Mouse (Mus musculus) neural tube, embryonic 13.5 days (tissue): ENCODE data around the gene Snrnp40. TPM values are rescaled to one million over a fixed set of nuclear protein-coding genes. Genes with fewer than 3 reads are reported as not detected.
A peak's percentile ranks its signal among the peaks of the same experiment; 100 is the strongest.

Experiments used
- ATAC-seq: fragments of 200-750 bp; cut with Nextera tagmentation; 2 replicates; pipeline ENCODE4 v1.8.0; 2017; ENCODE audit warnings: low read depth, mild to moderate bottlenecking, moderate TSS enrichment, moderate library complexity
- H3K27ac ChIP-seq: fragments of 300-500 bp; sonication (generic); replicated peaks from 2 replicates; pipeline ENCODE4 v1.5.1; 2015; ENCODE audit warnings: moderate library complexity, mild to moderate bottlenecking, inconsistent platforms
- H3K27me3 ChIP-seq: fragments of 300-500 bp; sonication (generic); 2 replicates; pipeline ENCODE4 v1.6.1; 2015; ENCODE audit warnings: mild to moderate bottlenecking, inconsistent platforms
- H3K36me3 ChIP-seq: fragments of 300-500 bp; sonication (generic); 2 replicates; pipeline ENCODE4 v1.6.1; 2015; ENCODE audit warnings: mild to moderate bottlenecking, inconsistent platforms
- H3K4me1 ChIP-seq: fragments of 300-500 bp; sonication (generic); replicated peaks from 2 replicates; pipeline ENCODE4 v1.6.1; 2015; ENCODE audit warnings: inconsistent platforms
- H3K4me2 ChIP-seq: fragments of 300-500 bp; sonication (generic); 2 replicates; pipeline ENCODE4 v1.6.1; 2015; ENCODE audit warnings: inconsistent platforms, mild to moderate bottlenecking, moderate library complexity
- H3K4me3 ChIP-seq: fragments of 300-500 bp; sonication (generic); 2 replicates; pipeline ENCODE4 v1.5.1; 2015; ENCODE audit warnings: mild to moderate bottlenecking, inconsistent platforms
- H3K9ac ChIP-seq: fragments of 300-500 bp; sonication (generic); 2 replicates; pipeline ENCODE4 v1.6.1; 2015; ENCODE audit warnings: moderate library complexity, mild to moderate bottlenecking, inconsistent platforms
- H3K9me3 ChIP-seq: fragments of 300-500 bp; sonication (generic); 2 replicates; pipeline ENCODE4 v1.6.1; 2016; ENCODE audit warnings: inconsistent platforms
- WGBS: fragments of 180-500 bp; shearing (Covaris S2); methylation state at CpG from one replicate; pipeline ENCODE4 v1.1.7; 2015; 5-methylcytosine and 5-hydroxymethylcytosine counted together
- polyA plus RNA-seq: library from polyadenylated mRNA; unstranded; fragments of >200 nt; fragmentation: Nextera tagmentation; extraction: Ambion mirVana; gene quantifications from 2 replicates; pipeline ENCODE4 v1.2.1, GENCODE M21; 2015

Snrnp40 gene
- polyA plus RNA-seq, 1 experiment from 2014 or later: 112 TPM

DNA sequence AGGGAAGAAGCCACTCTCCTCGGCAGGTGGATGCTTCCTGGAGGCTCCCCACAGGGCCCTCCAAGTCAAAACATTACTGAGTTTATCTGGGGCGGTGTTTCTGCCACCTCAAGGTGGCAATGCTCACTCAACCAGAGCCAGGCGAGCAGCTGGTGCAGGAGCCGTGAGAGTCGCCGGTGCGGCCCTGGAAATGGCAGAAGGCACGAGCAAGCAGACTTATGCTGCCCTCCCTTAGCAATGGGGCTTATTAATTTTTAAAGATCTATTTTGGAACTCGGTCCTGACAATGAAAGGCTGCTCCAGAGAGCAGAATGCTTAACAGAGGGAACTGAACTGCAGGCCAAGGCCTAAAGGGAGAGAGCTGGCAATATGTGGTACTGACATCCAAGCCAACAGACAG, 32.6 kb upstream of the Snrnp40 start:
- no peak overlapping the region for H3K27ac ChIP-seq
- ATAC-seq: no peak
- H3K36me3 ChIP-seq: peaks cover 82% of the 10 kb centered on the region
- H3K9me3 ChIP-seq: no peaks in the 10 kb centered on the region
- no peaks in the 10 kb centered on the region for H3K4me1 ChIP-seq
- H3K4me2 ChIP-seq: no peak overlapping the region
- no peak overlapping the region for H3K9ac ChIP-seq
- 76% methylated on average over 9 of the region's 9 CpGs for WGBS
- H3K27me3 ChIP-seq: no peaks in the 10 kb centered on the region
- H3K4me3 ChIP-seq: no peak overlapping the region

DNA sequence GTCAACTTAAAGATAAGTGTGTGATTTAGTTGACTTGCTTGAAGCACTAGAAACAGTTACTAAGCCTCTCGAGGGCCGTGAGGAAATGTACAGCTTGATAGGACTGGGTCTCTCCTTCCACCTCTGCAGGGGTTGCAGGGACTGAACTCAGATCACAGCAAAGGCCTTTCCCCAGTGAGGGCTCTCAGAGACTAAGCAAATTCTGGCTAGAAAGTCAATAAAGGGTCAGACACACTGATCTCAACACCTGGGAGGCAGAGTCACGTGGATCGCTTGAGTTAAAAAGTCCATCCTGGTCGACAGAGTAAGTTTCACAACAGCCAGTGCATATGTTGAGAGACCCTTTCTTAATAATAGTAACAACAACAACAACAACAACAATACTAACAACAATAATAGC, 24.1 kb upstream of the Snrnp40 start:
- ATAC-seq: no peak
- Histone ChIP-seq H3K9me3 (no peaks in the 10 kb centered on the region), H3K36me3 (peaks cover 75% of the 10 kb centered on the region), H3K4me2 (no peak overlapping the region), H3K27ac (no peak overlapping the region), H3K4me3 (no peak overlapping the region), H3K4me1 (no peaks in the 10 kb centered on the region), H3K9ac (no peak overlapping the region), H3K27me3 (no peaks in the 10 kb centered on the region)
- whole genome bisulfite sequencing: 96% methylated on average over 5 of the region's 5 CpGs

DNA sequence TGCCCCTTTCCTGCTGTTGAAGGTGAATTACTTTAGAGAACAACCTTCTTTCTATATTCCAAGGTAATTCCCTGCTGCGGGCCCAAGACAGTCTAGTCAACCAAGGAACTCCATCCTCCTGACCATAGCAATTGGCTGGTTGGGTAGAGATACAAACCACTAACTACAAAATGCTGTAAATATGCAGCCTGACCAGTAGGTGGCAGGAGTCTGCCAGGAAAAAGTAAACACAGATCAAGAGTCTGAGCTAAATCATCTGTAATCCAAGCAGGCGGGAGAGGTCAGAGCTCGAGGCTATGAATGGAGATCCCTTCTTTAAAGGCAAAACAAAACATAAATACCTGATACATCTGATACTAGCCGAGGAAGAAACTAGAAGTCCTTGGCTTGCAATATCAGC, 18.2 kb upstream of the Snrnp40 start:
- H3K4me1 ChIP-seq: no peaks in the 10 kb centered on the region
- H3K27ac ChIP-seq: no peak overlapping the region
- no peak for ATAC-seq
- no peak overlapping the region for H3K4me3 ChIP-seq
- no peaks in the 10 kb centered on the region for H3K9me3 ChIP-seq
- H3K9ac ChIP-seq: no peak overlapping the region
- peaks cover 52% of the 10 kb centered on the region for H3K36me3 ChIP-seq
- no peaks in the 10 kb centered on the region for H3K27me3 ChIP-seq
- H3K4me2 ChIP-seq: no peak overlapping the region
- WGBS: 32% methylated on average over 4 of the region's 4 CpGs

DNA sequence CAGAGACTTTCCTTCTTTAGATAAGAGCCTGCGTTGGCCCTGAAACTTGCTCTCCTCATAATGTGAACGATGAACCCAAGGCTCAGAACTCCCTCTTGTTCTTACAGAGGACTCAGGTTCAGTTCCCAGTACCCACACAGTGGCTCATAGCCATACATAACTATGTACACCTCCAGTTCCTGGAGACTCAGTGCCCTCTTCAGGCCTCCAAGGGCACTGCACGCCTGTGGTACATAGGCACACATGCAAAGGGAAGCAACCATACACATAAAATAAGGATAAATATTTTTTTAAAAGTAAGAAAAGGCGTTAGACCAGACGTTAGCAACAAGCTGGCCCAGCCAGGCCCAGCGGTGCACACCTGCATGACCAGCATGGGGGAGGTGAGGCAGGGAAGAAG, 10.3 kb upstream of the Snrnp40 start:
- no peak overlapping the region for H3K4me3 ChIP-seq
- no peak for ATAC-seq
- H3K4me1 ChIP-seq: no peaks in the 10 kb centered on the region
- no peaks in the 10 kb centered on the region for H3K9me3 ChIP-seq
- H3K27me3 ChIP-seq: no peaks in the 10 kb centered on the region
- no peak overlapping the region for H3K9ac ChIP-seq
- H3K36me3 ChIP-seq: peaks cover 82% of the 10 kb centered on the region
- no peak overlapping the region for H3K27ac ChIP-seq
- whole genome bisulfite sequencing: 97% methylated on average over 6 of the region's 6 CpGs
- no peak overlapping the region for H3K4me2 ChIP-seq

DNA sequence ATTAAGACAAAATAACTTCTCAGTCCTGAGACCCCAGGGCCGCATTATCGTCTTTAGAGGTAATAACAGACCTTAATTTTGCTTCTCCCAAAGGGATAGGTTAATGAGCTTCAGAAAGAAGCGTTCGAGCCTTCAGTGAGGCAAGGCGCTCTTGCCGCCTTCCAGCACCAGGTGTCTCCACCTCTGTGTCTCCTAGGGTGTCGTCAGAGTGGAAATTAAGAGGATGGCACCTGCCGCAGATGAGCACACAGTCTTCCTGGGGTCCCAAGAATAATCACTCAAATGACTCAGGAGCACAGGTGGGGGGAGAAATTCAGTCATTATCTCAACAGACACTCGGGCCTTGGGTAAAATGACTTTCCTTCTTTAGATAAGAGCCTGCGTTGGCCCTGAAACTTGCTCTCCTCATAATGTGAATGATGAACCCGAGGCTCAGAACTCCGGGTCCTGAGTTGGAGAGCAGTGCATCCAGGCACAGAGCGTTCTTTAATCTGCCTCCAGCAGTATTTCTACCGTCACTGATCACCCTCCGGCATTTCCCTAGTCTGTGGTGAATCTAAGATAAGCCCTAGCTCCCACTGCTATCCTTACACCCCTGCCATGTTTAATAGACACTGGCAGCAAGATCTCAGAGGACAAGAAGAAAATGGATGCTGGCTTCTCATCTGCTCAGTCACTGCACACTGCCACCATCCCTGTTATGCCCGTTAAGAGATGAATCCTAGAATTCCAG, 9.1 kb upstream of the Snrnp40 start:
- no peaks in the 10 kb centered on the region for H3K4me1 ChIP-seq
- H3K36me3 ChIP-seq: peaks cover 74% of the 10 kb centered on the region
- no peak overlapping the region for H3K27ac ChIP-seq
- H3K4me3 ChIP-seq: no peak overlapping the region
- no peak overlapping the region for H3K4me2 ChIP-seq
- H3K9me3 ChIP-seq: no peaks in the 10 kb centered on the region
- no peak for ATAC-seq
- 70% methylated on average over 16 of the region's 16 CpGs for WGBS
- H3K9ac ChIP-seq: no peak overlapping the region
- H3K27me3 ChIP-seq: no peaks in the 10 kb centered on the region

GRCm38 (mm10) chr4:130352588-130352987, 7.3 kb upstream of the Snrnp40 start:
- Histone ChIP-seq H3K27ac (no peak overlapping the region), H3K9me3 (no peaks in the 10 kb centered on the region), H3K4me1 (no peaks in the 10 kb centered on the region), H3K4me2 (no peak overlapping the region), H3K27me3 (no peaks in the 10 kb centered on the region), H3K36me3 (peaks cover 73% of the 10 kb centered on the region), H3K9ac (no peak overlapping the region), H3K4me3 (no peak overlapping the region)
- no peak for ATAC-seq
- 86% methylated on average over 7 of the region's 7 CpGs for WGBS

DNA sequence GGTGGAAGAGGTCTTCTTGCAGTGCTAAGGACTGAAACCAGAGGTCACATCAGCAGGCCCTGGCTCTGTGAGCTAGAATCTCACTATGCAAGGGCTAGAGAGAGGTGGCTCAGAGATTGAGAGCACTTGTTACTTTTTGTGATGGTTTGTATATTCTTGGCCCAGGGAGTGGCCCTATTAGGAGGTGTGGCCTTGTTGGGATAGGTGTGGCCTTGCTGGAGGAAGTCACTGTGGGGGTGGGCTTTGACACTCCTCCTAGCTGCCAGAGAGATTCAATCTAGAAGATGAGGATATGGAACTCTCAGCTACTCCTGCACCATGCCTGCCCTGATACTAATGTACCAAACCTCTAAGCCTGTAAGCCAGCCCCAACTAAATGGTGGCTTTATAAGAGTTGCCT, 2.0 kb upstream of the Snrnp40 start:
- H3K27ac ChIP-seq: no peak overlapping the region

DNA sequence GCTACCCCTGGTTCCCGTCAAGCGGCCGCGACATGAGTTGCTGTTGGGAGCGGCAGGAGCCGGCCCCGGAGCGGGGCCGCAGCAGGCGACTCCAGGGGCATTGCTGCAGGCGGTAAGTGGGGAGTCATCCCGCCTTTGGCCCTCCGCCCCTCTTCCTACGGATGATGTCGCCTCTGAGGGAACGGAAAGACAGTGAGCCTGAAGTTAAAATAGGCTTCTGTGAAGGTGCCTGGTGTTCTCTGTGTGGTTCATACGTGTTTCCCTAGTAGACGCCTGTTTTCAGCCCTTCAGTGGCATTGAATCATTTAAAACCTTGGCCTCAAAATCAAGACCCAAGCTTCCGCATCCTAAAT, 282 bp downstream of the Snrnp40 start:
- ATAC-seq: peak; percentile 17; the same call in 1 of the 2 replicates
- under 1% methylated on average over 19 of the region's 19 CpGs for WGBS

More for the DNA sequence above, 2.0 kb upstream of the Snrnp40 start:
- H3K9ac ChIP-seq: no peak overlapping the region
- no peak overlapping the region for H3K4me2 ChIP-seq
- no peak for ATAC-seq
- H3K36me3 ChIP-seq: peaks cover 26% of the 10 kb centered on the region
- no peak overlapping the region for H3K4me3 ChIP-seq
- H3K27me3 ChIP-seq: no peaks in the 10 kb centered on the region
- H3K4me1 ChIP-seq: peaks cover 29% of the 10 kb centered on the region
- H3K9me3 ChIP-seq: no peaks in the 10 kb centered on the region

DNA sequence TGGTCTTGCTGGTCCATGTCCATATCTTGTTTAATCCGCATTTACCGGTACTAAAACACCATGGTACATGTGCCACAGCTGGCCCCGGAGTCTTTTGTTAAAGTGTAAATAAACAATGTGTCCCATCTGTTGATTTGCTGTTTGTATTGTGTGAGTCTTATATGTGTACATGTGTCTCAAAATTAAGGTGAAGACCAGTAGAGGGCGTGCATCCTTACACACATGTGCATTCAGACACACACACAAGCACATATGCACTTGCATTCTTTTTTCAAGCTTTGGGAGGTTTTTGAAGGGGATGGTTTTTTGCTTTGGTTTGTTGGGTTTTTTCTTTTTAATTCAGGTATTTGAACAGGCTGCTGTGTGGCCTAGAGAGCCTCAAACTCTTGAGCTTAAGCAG, 16.7 kb downstream of the Snrnp40 start:
- H3K4me2 ChIP-seq: no peak overlapping the region
- H3K27ac ChIP-seq: no peak overlapping the region
- H3K4me1 ChIP-seq: no peaks in the 10 kb centered on the region
- H3K36me3 ChIP-seq: peaks cover 85% of the 10 kb centered on the region
- WGBS: 91% methylated on average over 4 of the region's 4 CpGs
- no peaks in the 10 kb centered on the region for H3K9me3 ChIP-seq
- no peaks in the 10 kb centered on the region for H3K27me3 ChIP-seq
- ATAC-seq: no peak
- H3K4me3 ChIP-seq: no peak overlapping the region
- no peak overlapping the region for H3K9ac ChIP-seq

More for the DNA sequence above, 282 bp downstream of the Snrnp40 start:
- peak overlapping the region; percentile 82 for H3K27ac ChIP-seq
- peak overlapping the region; percentile 85 for H3K9ac ChIP-seq
- H3K4me1 ChIP-seq: peaks cover 29% of the 10 kb centered on the region
- peak overlapping the region; percentile 74 for H3K4me3 ChIP-seq
- no peaks in the 10 kb centered on the region for H3K27me3 ChIP-seq
- no peaks in the 10 kb centered on the region for H3K9me3 ChIP-seq
- peaks cover 38% of the 10 kb centered on the region for H3K36me3 ChIP-seq
- peak overlapping the region; percentile 77 for H3K4me2 ChIP-seq

GRCm38 (mm10) chr4:130377500-130377899, 17.6 kb downstream of the Snrnp40 start:
- Histone ChIP-seq H3K4me2 (no peak overlapping the region), H3K9me3 (no peaks in the 10 kb centered on the region), H3K9ac (no peak overlapping the region), H3K4me1 (no peaks in the 10 kb centered on the region), H3K36me3 (peaks cover 82% of the 10 kb centered on the region), H3K27ac (no peak overlapping the region), H3K4me3 (no peak overlapping the region), H3K27me3 (no peaks in the 10 kb centered on the region)
- ATAC-seq: no peak
- WGBS: 85% methylated on average over 4 of the region's 4 CpGs

DNA sequence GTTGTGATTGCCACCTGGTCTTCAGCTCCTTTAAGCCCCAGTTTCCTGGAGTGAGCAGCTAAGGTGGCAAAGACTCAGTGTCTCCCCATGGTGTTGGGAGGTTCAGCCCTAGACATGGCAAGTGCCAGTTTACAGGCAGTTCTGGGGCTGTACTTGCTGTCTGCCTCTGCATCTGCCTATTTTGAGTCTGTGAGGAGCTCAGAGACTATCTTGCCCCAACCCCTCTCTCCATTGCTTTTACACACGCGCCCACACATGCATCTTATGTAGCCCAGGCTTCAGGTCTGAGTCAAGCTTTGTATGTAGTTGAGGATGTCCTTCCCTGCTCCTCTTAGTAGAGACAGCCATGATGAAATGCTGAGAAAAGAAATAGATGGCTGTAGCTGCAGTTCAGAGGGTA, 19.2 kb downstream of the Snrnp40 start:
- WGBS: 96% methylated on average over 2 of the region's 2 CpGs
- Histone ChIP-seq H3K27ac (no peak overlapping the region), H3K9ac (no peak overlapping the region), H3K27me3 (no peaks in the 10 kb centered on the region), H3K9me3 (no peaks in the 10 kb centered on the region), H3K4me1 (no peaks in the 10 kb centered on the region), H3K4me2 (no peak overlapping the region), H3K4me3 (no peak overlapping the region), H3K36me3 (peaks cover 79% of the 10 kb centered on the region)
- ATAC-seq: no peak

DNA sequence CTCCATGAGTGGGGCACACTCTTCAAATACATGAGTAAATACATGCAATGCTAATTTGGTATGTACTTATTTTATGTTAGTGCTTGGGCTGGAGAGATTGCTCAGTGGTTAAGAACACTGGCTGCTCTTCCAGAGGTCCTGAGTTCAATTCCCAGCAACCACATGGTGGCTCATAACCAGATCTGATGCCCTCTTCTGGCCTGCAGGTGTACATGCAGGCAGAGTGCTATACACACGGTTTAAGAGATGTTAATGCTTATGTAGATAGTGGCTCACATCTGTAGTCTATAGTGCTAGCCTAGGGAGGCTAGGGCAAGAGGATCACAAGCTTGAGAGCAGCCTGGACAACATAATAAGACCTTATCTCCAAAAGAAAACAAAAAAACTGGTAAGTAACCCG, 20.5 kb downstream of the Snrnp40 start:
- H3K27me3 ChIP-seq: no peaks in the 10 kb centered on the region
- no peak overlapping the region for H3K4me3 ChIP-seq
- no peak overlapping the region for H3K9ac ChIP-seq
- no peak overlapping the region for H3K27ac ChIP-seq
- no peak overlapping the region for H3K4me2 ChIP-seq
- 89% methylated on average over 2 of the region's 2 CpGs for WGBS
- no peaks in the 10 kb centered on the region for H3K4me1 ChIP-seq
- H3K9me3 ChIP-seq: no peaks in the 10 kb centered on the region
- peaks cover 77% of the 10 kb centered on the region for H3K36me3 ChIP-seq
- ATAC-seq: no peak

DNA sequence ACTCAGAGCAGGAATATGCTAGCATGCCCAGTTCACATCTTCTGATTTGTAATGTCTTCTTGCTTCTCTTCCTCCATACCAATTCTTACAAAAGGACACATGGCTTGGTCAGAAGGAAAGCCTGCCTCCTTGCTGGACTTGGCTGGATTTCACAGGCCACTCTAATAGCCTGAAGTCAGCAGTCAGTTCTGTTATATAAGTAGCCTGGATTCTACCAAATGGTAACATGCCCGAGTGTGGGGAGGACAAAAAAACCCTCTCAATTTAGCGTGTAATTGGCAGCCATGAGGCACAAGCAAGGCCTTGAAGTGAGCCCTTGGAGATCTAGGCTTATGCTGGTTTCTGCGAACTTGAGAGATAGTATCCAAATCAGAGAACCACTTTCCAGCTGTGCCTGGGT, 27.3 kb downstream of the Snrnp40 start:
- no peak for ATAC-seq
- 69% methylated on average over 3 of the region's 3 CpGs for WGBS
- peaks cover 66% of the 10 kb centered on the region for H3K36me3 ChIP-seq

More for the DNA sequence above, 27.3 kb downstream of the Snrnp40 start:
- Histone ChIP-seq H3K27ac (no peak overlapping the region), H3K9me3 (no peaks in the 10 kb centered on the region), H3K4me2 (no peak overlapping the region), H3K27me3 (no peaks in the 10 kb centered on the region), H3K4me3 (no peak overlapping the region), H3K4me1 (peaks cover 24% of the 10 kb centered on the region), H3K9ac (no peak overlapping the region)
